Mouse (Mus musculus): Measurements from ENCODE around the gene Rfx7. TPM values are rescaled to one million over a fixed set of nuclear protein-coding genes. Genes with fewer than 3 reads are reported as not detected.
"Not testable (repeated sequence)": the region's sequence is repeated elsewhere in the genome, so short reads cannot be mapped to it uniquely, and the experiment has no call there.

Rfx7 gene
- polyA plus RNA-seq, 1 experiment from 2014 or later: 24.9 TPM

DNA sequence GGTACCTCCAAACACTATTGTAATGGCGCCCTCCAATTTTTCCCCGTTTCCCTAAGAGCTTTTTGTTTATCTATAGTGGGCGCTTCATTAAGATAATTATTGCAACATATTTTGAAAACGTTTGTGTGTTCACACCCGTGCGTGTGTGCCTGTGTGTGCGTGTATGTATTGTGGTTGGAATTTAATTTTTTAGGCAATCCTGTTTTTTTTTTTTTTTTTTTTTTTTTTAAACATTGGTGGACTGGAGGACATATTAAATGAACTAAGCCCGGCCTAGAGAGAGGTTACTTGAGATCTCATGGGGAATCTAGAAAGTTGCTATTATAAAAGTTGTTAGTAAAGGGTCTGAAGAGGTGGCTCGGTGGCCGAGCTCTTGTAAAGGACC is 131.5 kb downstream of the Rfx7 start:
- H3K27me3 ChIP-seq (ENCODE audit: control insufficient read depth, insufficient read depth, low read length): no peaks in the 10 kb centered on the region
- ATAC-seq (ENCODE audit: low FRiP score): no peak
- DNase-seq (ENCODE audit: low spot score, missing footprints): no peak
- H3K36me3 ChIP-seq (ENCODE audit: control insufficient read depth, insufficient read depth, low read length): peaks cover 10% of the 10 kb centered on the region
- peak overlapping the region; percentile 87 for H3K4me2 ChIP-seq
- peak overlapping the region; percentile 99 for H3K4me3 ChIP-seq (ENCODE audit: low read depth, low read length)
- H3K27ac ChIP-seq (ENCODE audit: low read depth, low read length): peak overlapping the region; percentile 97
- 13% methylated on average over 10 of the region's 10 CpGs for WGBS
- H3K4me1 ChIP-seq (ENCODE audit: control insufficient read depth, insufficient read depth, low read length): peaks cover 28% of the 10 kb centered on the region
- peak overlapping the region; percentile 100 for H3K9ac ChIP-seq (ENCODE audit: low read length)
- no peaks in the 10 kb centered on the region for H3K9me3 ChIP-seq (ENCODE audit: control insufficient read depth, low read length)

DNA sequence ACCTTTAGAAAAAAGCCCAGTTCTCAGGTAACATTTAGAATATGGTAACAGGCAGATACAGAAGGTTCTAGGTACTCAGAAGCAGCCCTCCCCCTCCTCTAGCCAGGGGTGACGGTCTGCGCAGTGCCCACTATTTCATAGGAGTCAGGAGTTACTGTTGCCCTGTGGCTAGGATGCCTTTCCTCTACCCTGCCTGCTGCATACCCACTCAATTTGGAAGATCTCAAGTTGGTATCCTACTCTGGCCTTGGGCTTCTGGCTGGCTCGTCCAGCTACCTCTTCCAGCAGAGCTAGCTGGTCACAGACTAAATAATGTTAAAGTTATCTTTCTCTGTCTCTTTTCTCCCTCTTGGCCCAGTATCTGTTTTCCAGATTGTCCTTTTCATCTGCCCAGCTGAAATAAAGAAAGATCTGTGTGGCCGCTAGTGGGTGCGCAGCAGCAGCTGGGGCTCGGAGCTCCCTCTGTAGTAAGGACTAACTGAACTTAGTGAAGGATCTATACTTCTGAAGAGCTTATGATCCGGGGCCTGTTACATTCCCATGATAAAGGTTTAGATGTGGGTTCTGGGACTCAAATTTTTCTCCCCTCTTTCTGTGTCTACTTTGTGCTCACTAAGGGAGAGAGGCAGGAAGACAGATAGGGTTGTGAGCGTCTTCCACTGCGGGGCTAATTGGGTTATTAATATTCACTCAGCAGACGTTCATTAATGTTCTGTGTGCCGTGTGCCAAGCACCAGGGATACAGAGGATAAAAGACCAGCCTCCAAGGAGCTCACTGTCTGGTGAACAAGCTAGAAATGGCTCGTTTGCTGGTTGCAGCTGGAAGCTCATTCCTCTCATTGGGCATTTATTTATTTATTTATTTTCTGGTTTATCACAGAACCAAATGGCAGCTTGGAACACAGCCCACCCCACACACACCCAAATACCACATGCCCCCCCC is 132.6 kb downstream of the Rfx7 start:
- Histone ChIP-seq H3K9ac (ENCODE audit: low read length) (peak overlapping the region; percentile 100), H3K36me3 (ENCODE audit: control insufficient read depth, insufficient read depth, low read length) (peaks cover 10% of the 10 kb centered on the region), H3K4me1 (ENCODE audit: control insufficient read depth, insufficient read depth, low read length) (peaks cover 28% of the 10 kb centered on the region), H3K9me3 (ENCODE audit: control insufficient read depth, low read length) (no peaks in the 10 kb centered on the region), H3K27me3 (ENCODE audit: control insufficient read depth, insufficient read depth, low read length) (no peaks in the 10 kb centered on the region), H3K4me3 (ENCODE audit: low read depth, low read length) (peak overlapping the region; percentile 99), H3K4me2 (peak overlapping the region; percentile 87), H3K27ac (ENCODE audit: low read depth, low read length) (peak overlapping the region; percentile 57)
- DNase-seq (ENCODE audit: low spot score, missing footprints) (no peak), ATAC-seq (ENCODE audit: low FRiP score) (no peak)
- WGBS: 64% methylated on average over 12 of the region's 12 CpGs

DNA sequence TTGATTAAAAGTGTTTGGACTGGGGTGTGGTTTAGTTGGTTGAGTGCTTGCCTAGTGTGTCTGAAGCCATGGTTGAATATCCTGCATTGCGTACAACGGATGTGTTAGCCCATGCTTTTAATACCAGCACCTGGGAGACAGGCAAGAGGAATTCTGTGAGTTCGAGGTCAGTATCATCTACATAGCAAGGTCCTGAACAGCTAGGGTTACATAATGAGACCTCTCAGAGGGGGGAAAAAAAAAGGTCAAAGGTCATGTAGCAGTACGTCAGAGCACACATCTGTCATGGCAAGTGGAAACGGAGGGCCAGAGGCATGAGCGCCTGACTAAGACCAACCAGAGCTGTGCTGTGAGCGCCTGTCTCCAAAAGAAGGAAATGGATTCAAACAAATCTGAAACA is 133.5 kb downstream of the Rfx7 start:
- H3K9me3 ChIP-seq (ENCODE audit: control insufficient read depth, low read length): no peaks in the 10 kb centered on the region
- DNase-seq (ENCODE audit: low spot score, missing footprints) (no peak), ATAC-seq (ENCODE audit: low FRiP score) (no peak)
- 59% methylated on average over 7 of the region's 7 CpGs for WGBS
- peaks cover 16% of the 10 kb centered on the region for H3K36me3 ChIP-seq (ENCODE audit: control insufficient read depth, insufficient read depth, low read length)
- peak overlapping the region; percentile 5; the same call in 1 of the 2 replicates for H3K9ac ChIP-seq (ENCODE audit: low read length)
- no peaks in the 10 kb centered on the region for H3K27me3 ChIP-seq (ENCODE audit: control insufficient read depth, insufficient read depth, low read length)
- H3K4me1 ChIP-seq (ENCODE audit: control insufficient read depth, insufficient read depth, low read length): peaks cover 28% of the 10 kb centered on the region
- peak overlapping the region; percentile 87 for H3K4me2 ChIP-seq
- H3K27ac ChIP-seq (ENCODE audit: low read depth, low read length): peak overlapping the region; percentile 44; the same call in 1 of the 2 replicates
- no peak overlapping the region; the same call in 1 of the 2 replicates for H3K4me3 ChIP-seq (ENCODE audit: low read depth, low read length)

DNA sequence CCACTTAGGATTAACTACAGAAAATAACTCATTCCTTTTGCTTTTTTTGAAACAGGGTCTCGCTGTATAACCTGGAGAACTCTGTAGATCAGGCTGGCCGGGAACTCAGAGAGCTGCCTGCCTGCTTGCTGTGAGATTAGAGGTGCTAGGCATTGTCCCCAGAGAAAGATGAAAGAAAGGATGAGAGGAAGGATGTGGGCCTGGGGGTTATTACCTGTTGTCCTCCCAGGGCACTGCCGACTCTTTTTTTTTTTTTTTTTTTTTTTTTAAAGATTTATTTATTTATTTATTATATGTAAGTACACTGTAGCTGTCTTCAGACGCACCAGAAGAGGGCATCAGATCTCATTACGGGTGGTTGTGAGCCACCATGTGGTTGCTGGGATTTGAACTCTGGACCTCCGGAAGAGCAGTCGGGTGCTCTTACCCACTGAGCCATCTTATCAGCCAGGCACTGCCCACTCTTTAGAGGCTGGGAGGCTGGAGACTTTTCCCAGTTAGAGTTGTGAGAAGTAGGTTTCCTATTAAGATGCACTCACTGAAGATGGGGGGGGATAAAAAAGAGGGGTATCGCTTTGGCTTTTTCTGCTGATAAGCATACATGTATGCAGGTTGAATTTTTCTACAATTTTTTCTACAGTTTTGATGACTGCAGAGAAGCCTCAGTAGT is 134.4 kb downstream of the Rfx7 start:
- not testable (repeated sequence) for H3K27ac ChIP-seq (ENCODE audit: low read depth, low read length); DNase-seq (ENCODE audit: low spot score, missing footprints); H3K27me3 ChIP-seq (ENCODE audit: control insufficient read depth, insufficient read depth, low read length); ATAC-seq (ENCODE audit: low FRiP score); H3K4me2 ChIP-seq; H3K9me3 ChIP-seq (ENCODE audit: control insufficient read depth, low read length); H3K9ac ChIP-seq (ENCODE audit: low read length); H3K4me3 ChIP-seq (ENCODE audit: low read depth, low read length)
- WGBS: 88% methylated on average over 6 of the region's 8 CpGs
- Histone ChIP-seq H3K4me1 (ENCODE audit: control insufficient read depth, insufficient read depth, low read length) (peaks cover 24% of the 10 kb centered on the region), H3K36me3 (ENCODE audit: control insufficient read depth, insufficient read depth, low read length) (peaks cover 19% of the 10 kb centered on the region)

DNA sequence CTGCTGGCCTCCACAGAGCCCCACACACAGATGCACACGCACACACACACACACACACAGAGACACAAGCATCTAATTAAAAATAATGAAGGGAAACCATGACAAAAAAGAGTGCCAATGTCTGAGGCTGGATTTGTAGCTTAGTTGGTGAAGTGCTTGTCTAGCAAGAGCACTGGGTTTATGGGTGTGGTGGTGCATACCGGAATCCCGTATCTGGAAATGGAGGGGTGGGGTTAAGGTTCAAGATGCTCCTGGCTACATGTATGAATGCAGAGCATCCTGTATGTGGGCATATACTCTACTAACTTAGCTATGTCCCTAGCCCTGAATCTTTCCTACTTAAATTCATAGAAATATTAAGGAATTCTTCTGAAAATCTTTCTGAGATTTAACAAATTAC is 135.1 kb downstream of the Rfx7 start:
- 96% methylated on average over 3 of the region's 3 CpGs for WGBS
- no peak for DNase-seq (ENCODE audit: low spot score, missing footprints)
- Histone ChIP-seq H3K27ac (ENCODE audit: low read depth, low read length) (no peak overlapping the region), H3K4me2 (no peak overlapping the region), H3K36me3 (ENCODE audit: control insufficient read depth, insufficient read depth, low read length) (peaks cover 23% of the 10 kb centered on the region), H3K9me3 (ENCODE audit: control insufficient read depth, low read length) (no peaks in the 10 kb centered on the region), H3K4me3 (ENCODE audit: low read depth, low read length) (no peak overlapping the region), H3K9ac (ENCODE audit: low read length) (no peak overlapping the region), H3K4me1 (ENCODE audit: control insufficient read depth, insufficient read depth, low read length) (peaks cover 24% of the 10 kb centered on the region), H3K27me3 (ENCODE audit: control insufficient read depth, insufficient read depth, low read length) (no peaks in the 10 kb centered on the region)
- ATAC-seq (ENCODE audit: low FRiP score): no peak

- no peak overlapping the region for H3K4me3 ChIP-seq (ENCODE audit: low read depth, low read length)
- H3K9ac ChIP-seq (ENCODE audit: low read length): no peak overlapping the region
- H3K27me3 ChIP-seq (ENCODE audit: control insufficient read depth, insufficient read depth, low read length): no peaks in the 10 kb centered on the region
- DNase-seq (ENCODE audit: low spot score, missing footprints) (no peak), ATAC-seq (ENCODE audit: low FRiP score) (no peak)
- H3K4me2 ChIP-seq: no peak overlapping the region
- WGBS: 80% methylated on average over 7 of the region's 7 CpGs
- H3K27ac ChIP-seq (ENCODE audit: low read depth, low read length): no peak overlapping the region
- peaks cover 32% of the 10 kb centered on the region for H3K36me3 ChIP-seq (ENCODE audit: control insufficient read depth, insufficient read depth, low read length)
- no peaks in the 10 kb centered on the region for H3K9me3 ChIP-seq (ENCODE audit: control insufficient read depth, low read length)
- H3K4me1 ChIP-seq (ENCODE audit: control insufficient read depth, insufficient read depth, low read length): peaks cover 17% of the 10 kb centered on the region
Observed at GRCm38 (mm10) chr9:72669383-72669782, 137.3 kb downstream of the Rfx7 start.

- Histone ChIP-seq H3K9ac (ENCODE audit: low read length) (no peak overlapping the region), H3K27me3 (ENCODE audit: control insufficient read depth, insufficient read depth, low read length) (no peaks in the 10 kb centered on the region), H3K4me3 (ENCODE audit: low read depth, low read length) (no peak overlapping the region), H3K27ac (ENCODE audit: low read depth, low read length) (no peak overlapping the region), H3K9me3 (ENCODE audit: control insufficient read depth, low read length) (no peaks in the 10 kb centered on the region), H3K4me1 (ENCODE audit: control insufficient read depth, insufficient read depth, low read length) (0 out of 2 replicates have a peak, but pooled peaks cover 2% of the 10 kb centered on the region), H3K36me3 (ENCODE audit: control insufficient read depth, insufficient read depth, low read length) (peaks cover 40% of the 10 kb centered on the region), H3K4me2 (no peak overlapping the region)
- ATAC-seq (ENCODE audit: low FRiP score) (no peak), DNase-seq (ENCODE audit: low spot score, missing footprints) (peak; percentile 99)
- 38% methylated on average over 2 of the region's 2 CpGs for WGBS
Observed at GRCm38 (mm10) chr9:72672361-72672760, 140.3 kb downstream of the Rfx7 start.
